Mouse (Mus musculus) stomach, postnatal 0 days (tissue): ENCODE results near the gene Pla2g12b. TPM values are rescaled to one million over a fixed set of nuclear protein-coding genes. Genes with fewer than 3 reads are reported as not detected.
A peak's percentile ranks its signal among the peaks of the same experiment; 100 is the strongest.

Experiments used
- ATAC-seq: fragments of 200-750 bp; cut with Nextera tagmentation; 2 replicates; pipeline ENCODE4 v1.8.0; 2017; ENCODE audit not compliant: low FRiP score, low TSS enrichment
- DNase-seq: peaks from one replicate; pipeline ENCODE4 v3.0.0-alpha.2; 2016; ENCODE audit warnings: low spot score
- H3K27ac ChIP-seq: fragments of 300-500 bp; sonication (generic); replicated peaks from 2 replicates; pipeline ENCODE4 v1.5.1; 2014; ENCODE audit warnings: mild to moderate bottlenecking, control low read depth
- H3K27me3 ChIP-seq: fragments of 300-500 bp; sonication (generic); 2 replicates; pipeline ENCODE4 v1.6.1; 2014; ENCODE audit warnings: low read length; ENCODE audit not compliant: control insufficient read depth, insufficient read depth
- H3K36me3 ChIP-seq: fragments of 300-500 bp; sonication (generic); 2 replicates; pipeline ENCODE4 v1.6.1; 2014; ENCODE audit warnings: low read length, mixed read lengths; ENCODE audit not compliant: control insufficient read depth, insufficient read depth
- H3K4me1 ChIP-seq: fragments of 300-500 bp; sonication (generic); replicated peaks from 2 replicates; pipeline ENCODE4 v1.6.1; 2014; ENCODE audit warnings: antibody characterized with exemption; ENCODE audit not compliant: control insufficient read depth, insufficient read depth
- H3K4me2 ChIP-seq: fragments of 300-500 bp; sonication (generic); replicated peaks from 2 replicates; pipeline ENCODE4 v1.6.1; 2014; ENCODE audit warnings: low read depth, mild to moderate bottlenecking, control low read depth, moderate library complexity
- H3K4me3 ChIP-seq: fragments of 300-500 bp; sonication (generic); 2 replicates; pipeline ENCODE4 v1.5.1; 2014; ENCODE audit warnings: low read depth, low read length, control low read depth
- H3K9ac ChIP-seq: fragments of 300-500 bp; sonication (generic); 2 replicates; pipeline ENCODE4 v1.6.1; 2014; ENCODE audit warnings: mild to moderate bottlenecking, low read length, control low read depth, mixed read lengths
- H3K9me3 ChIP-seq: fragments of 300-500 bp; sonication (generic); 2 replicates; pipeline ENCODE4 v1.6.1; 2016; ENCODE audit warnings: low read length; ENCODE audit not compliant: control insufficient read depth
- CTCF ChIP-seq: IDR thresholded peaks from 2 replicates; pipeline ENCODE4 v1.5.1; 2016; ENCODE audit warnings: antibody characterized with exemption, low read depth, mild to moderate bottlenecking, moderate library complexity
- EP300 ChIP-seq: optimal IDR thresholded peaks from 2 replicates; pipeline ENCODE3; 2016; ENCODE audit warnings: antibody characterized with exemption
- WGBS: fragments of 180-500 bp; shearing (Covaris S2); extraction: QIAGEN DNeasy Blood & Tissue Kit; methylation state at CpG from one replicate; pipeline ENCODE4 v1.1.7; 2014; 5-methylcytosine and 5-hydroxymethylcytosine counted together
- polyA plus RNA-seq: library from polyadenylated mRNA; unstranded; fragments of >200 nt; fragmentation: Nextera tagmentation; extraction: Ambion mirVana; gene quantifications from 2 replicates; pipeline ENCODE4 v1.2.1, GENCODE M21; 2015

Gene Pla2g12b
- polyA plus RNA-seq, 1 experiment from 2014 or later, result 34.6 TPM

DNA sequence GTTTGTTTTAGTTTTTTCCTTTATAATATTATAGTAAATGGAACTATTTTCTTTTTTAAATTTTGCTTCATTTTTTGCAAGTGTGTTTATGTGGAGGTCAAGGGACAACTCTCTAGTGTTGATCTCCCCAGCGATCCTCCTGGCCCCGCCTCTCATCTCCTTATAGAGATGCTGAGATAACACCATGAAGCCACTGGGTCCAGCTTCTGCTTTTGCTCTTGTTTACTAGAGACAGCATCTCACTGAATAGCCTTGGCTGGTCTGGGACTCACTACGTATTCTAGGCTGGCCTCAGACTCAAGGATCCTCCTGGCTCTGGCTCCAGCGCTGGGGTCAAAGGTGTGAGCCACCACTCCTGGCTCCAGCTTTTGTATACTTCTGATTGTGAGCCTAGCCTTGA lies 16.1 kb downstream of the Pla2g12b start:
- ATAC-seq, result no peak
- no peak for TF ChIP-seq EP300
- TF ChIP-seq CTCF, result no peak
- H3K4me1 ChIP-seq, result no peaks in the 10 kb centered on the region
- no peak for DNase-seq
- 86% methylated on average over 4 of the region's 4 CpGs for WGBS
- no peaks in the 10 kb centered on the region for H3K9me3 ChIP-seq
- H3K27me3 ChIP-seq, result no peaks in the 10 kb centered on the region
- no peak overlapping the region for H3K4me2 ChIP-seq
- H3K9ac ChIP-seq, result no peak overlapping the region
- no peak overlapping the region for H3K4me3 ChIP-seq
- H3K36me3 ChIP-seq, result no peaks in the 10 kb centered on the region
- H3K27ac ChIP-seq, result no peak overlapping the region

DNA sequence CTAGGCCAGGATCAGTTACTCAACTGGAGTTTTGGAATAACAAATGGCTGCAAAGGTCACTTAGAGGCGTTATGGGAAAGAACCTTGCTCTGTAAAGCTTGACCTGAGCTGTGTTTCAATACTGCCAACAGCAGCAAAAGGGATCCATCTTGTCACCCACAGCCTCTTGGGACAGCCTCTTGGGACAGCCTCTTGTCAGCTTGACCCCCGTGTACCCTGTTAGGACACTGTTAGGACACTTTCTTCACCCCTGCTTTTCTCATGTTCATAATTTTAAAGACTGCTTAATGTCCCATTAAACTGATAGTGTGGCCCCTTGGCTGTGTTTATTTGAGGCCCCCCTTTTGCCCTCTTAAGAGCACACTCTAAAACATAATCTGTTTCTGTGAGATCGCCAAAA lies 21.0 kb downstream of the Pla2g12b start:
- ATAC-seq (no peak), DNase-seq (no peak)
- Histone ChIP-seq H3K4me2 (no peak overlapping the region), H3K27me3 (no peaks in the 10 kb centered on the region), H3K9ac (no peak overlapping the region), H3K4me3 (no peak overlapping the region), H3K9me3 (no peaks in the 10 kb centered on the region), H3K36me3 (no peaks in the 10 kb centered on the region), H3K27ac (no peak overlapping the region), H3K4me1 (no peaks in the 10 kb centered on the region)
- TF ChIP-seq EP300 (no peak), CTCF (no peak)
- 51% methylated on average over 3 of the region's 3 CpGs for WGBS

DNA sequence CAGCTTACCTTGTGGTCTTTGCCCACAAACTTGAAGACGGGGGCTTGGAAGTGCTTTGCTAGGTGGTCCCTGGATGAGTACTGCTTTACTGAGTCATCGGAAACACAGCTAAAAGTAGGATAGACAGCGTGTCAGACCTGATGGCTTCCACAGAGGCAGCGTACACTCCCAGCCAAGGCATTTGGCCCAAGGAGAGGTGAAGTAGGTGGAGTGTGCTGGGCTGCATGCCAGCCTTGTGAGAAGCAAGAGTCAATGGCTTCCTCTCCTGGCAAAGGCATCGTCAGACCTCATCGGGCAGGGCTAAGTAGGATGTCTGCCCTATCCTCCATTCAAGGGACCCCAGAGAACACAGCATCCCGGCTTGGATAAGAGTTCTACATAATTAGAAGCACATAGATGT lies 21.9 kb downstream of the Pla2g12b start:
- Histone ChIP-seq H3K4me2 (no peak overlapping the region), H3K27me3 (no peaks in the 10 kb centered on the region), H3K27ac (no peak overlapping the region), H3K9ac (no peak overlapping the region), H3K4me3 (no peak overlapping the region), H3K4me1 (no peaks in the 10 kb centered on the region), H3K9me3 (no peaks in the 10 kb centered on the region), H3K36me3 (no peaks in the 10 kb centered on the region)
- ATAC-seq, result no peak
- peak; percentile 29 for DNase-seq
- WGBS, result 63% methylated on average over 7 of the region's 7 CpGs
- TF ChIP-seq CTCF (no peak), EP300 (no peak)

DNA sequence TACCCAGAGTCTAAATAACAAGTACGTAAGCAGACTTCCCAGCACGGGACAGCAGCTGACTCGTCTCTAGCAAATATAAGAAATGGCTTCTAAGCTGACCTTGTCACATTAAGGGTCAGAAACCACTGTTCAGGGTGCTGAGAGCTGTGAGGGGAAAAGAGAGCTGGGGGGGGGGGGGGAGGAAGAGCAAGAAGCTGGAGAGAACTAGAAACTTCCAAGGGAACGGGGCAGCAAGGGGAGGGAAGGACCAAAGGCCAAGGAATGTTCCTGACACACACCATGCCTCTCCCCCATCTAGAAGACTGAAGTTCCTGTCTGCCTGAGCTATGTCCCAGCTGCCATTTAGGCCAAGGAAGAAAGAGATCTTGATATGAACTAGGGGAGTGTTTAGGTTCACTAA lies 22.9 kb downstream of the Pla2g12b start:
- Histone ChIP-seq H3K27ac (no peak overlapping the region), H3K4me1 (no peaks in the 10 kb centered on the region), H3K9me3 (no peaks in the 10 kb centered on the region), H3K27me3 (no peaks in the 10 kb centered on the region), H3K4me2 (no peak overlapping the region), H3K9ac (no peak overlapping the region), H3K36me3 (no peaks in the 10 kb centered on the region), H3K4me3 (no peak overlapping the region)
- DNase-seq (no peak), ATAC-seq (no peak)
- 44% methylated on average over 4 of the region's 4 CpGs for WGBS
- TF ChIP-seq EP300 (no peak), CTCF (no peak)

DNA sequence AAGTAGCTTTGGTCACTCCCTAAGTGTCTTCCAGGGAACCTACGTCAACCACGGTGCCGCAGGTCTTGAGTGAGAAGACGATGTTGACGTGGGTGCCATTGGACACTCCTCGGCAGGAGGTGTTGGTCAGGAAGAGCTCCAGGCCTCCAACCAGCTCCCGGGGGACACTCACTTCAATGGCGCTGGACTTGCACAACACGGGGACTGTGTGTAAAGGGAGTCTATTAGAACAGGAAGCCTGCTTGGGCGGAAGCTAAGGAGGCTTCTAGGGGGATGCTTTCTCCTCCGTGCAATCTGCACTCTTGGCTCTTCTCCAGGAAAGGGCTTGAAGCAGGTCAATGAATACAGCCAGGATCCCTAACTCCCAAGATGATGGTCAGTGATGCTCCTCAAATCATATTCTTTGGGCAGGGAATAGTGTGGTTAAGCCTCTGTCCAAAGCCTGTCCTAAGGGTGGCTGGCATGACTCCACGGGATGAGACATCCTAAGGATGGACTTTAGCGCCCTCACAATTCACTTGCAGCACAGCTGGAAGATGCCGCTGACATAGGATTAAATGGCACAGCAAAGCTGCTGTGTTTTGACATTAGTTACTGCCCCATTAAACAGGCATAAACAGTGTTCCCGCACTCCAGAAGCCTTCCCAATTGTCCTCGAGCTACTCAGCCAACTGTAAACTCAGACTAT lies 26.1 kb downstream of the Pla2g12b start:
- no peak overlapping the region for H3K4me3 ChIP-seq
- no peak overlapping the region for H3K4me2 ChIP-seq
- H3K36me3 ChIP-seq, result no peaks in the 10 kb centered on the region
- ATAC-seq (no peak), DNase-seq (no peak)
- TF ChIP-seq EP300, result no peak
- TF ChIP-seq CTCF, result no peak
- no peaks in the 10 kb centered on the region for H3K9me3 ChIP-seq
- no peaks in the 10 kb centered on the region for H3K27me3 ChIP-seq
- WGBS, result 81% methylated on average over 16 of the region's 16 CpGs
- H3K9ac ChIP-seq, result no peak overlapping the region
- H3K27ac ChIP-seq, result no peak overlapping the region
- no peaks in the 10 kb centered on the region for H3K4me1 ChIP-seq

DNA sequence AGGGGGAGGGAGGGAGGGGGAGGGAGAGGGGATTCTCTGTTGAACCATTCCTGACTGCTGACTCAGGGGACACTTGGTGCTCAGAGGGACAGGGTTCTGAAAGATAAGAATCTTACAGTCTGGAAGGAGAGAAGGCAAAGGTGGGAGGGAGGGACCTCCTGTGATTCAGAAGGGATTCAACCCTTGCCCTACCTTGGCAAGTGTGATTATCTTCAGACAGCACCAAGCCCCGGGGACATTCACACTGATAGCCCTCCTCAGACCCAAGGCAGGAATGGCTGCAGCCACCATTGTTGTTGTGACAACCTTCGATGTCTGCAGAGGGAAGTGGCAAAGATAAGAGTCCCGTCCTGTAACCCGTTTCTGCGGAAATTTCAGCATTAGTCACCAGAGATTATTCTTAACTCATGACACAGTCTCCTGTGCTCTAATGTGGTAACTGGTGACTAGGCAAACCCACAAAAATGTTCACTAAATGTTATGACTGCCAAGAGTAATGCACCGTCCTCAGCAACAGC lies 27.3 kb downstream of the Pla2g12b start:
- no peak overlapping the region for H3K4me3 ChIP-seq
- no peak overlapping the region for H3K27ac ChIP-seq
- H3K4me1 ChIP-seq, result no peaks in the 10 kb centered on the region
- peak; percentile 21 for DNase-seq
- WGBS, result 46% methylated on average over 6 of the region's 6 CpGs
- no peaks in the 10 kb centered on the region for H3K9me3 ChIP-seq
- TF ChIP-seq CTCF, result no peak
- TF ChIP-seq EP300, result no peak
- ATAC-seq, result peak; percentile 45
- no peaks in the 10 kb centered on the region for H3K36me3 ChIP-seq
- H3K9ac ChIP-seq, result no peak overlapping the region
- H3K27me3 ChIP-seq, result no peaks in the 10 kb centered on the region
- H3K4me2 ChIP-seq, result no peak overlapping the region
